Mouse (Mus musculus): ENCODE data around the gene E2f2. TPM values are rescaled to one million over a fixed set of nuclear protein-coding genes. Genes with fewer than 3 reads are reported as not detected.
A peak's percentile ranks its signal among the peaks of the same experiment; 100 is the strongest.

The E2f2 gene
- polyA plus RNA-seq (2014; fragmentation: Nextera tagmentation; extraction: Ambion mirVana) = 9.0 and 9.2 TPM in 2 replicates

DNA sequence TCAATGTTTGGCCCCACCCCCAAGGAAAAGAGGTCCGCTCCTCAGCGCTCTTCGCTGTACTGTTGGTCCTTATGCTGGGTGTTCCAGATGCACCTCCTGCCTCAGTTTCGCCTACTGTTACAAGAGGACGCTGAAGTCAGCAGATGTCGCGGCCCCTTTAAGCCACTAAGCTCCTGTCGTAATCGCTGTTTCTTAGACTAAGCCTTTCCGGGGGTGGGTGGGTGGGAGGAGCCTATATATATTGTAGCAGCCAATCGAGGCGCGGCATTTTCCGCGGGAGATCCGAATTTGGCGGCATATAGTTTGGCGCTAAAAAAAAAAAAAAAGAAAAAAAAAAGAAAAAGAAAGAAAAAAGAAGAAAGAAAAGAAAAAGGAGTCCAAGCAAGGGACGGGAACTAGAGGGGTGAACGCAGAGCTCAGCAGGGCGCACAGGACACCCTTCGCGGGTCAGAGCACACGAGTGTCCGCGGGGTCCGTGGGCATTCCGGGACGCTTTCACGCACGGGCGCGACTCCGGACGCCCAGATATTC is at the start of gene E2f2:
Gene E2f2 (plus strand): TSS at position 384 of the 531 bp plus-strand sequence.
- Histone ChIP-seq H3K4me3 (ENCODE audit: low read depth, low read length) (peak within 1 kb of the TSS; percentile 75), H3K27me3 (replicated peaks; ENCODE audit: control insufficient read depth, insufficient read depth, low read length) (no peaks in the 10 kb centered on the region), H3K4me1 (replicated peaks; ENCODE audit: control insufficient read depth, insufficient read depth, low read length) (peaks cover 40% of the 10 kb centered on the region), H3K9me3 (ENCODE audit: control insufficient read depth, low read length) (no peaks in the 10 kb centered on the region), H3K27ac (ENCODE audit: low read depth, low read length) (peak within 1 kb of the TSS; percentile 87), H3K4me2 (peak within 1 kb of the TSS; percentile 87), H3K9ac (ENCODE audit: low read depth, low read length) (peak within 1 kb of the TSS; percentile 93), H3K36me3 (ENCODE audit: control insufficient read depth, insufficient read depth, low read length) (no peaks in the 10 kb centered on the region; the same call in 1 of the 2 replicates)
- DNase-seq (ENCODE audit: low spot score) (peak; percentile 67), ATAC-seq (replicated peaks; ENCODE audit: low FRiP score) (peak; percentile 63)
- under 1% methylated on average over 35 of the region's 35 CpGs for WGBS

DNA sequence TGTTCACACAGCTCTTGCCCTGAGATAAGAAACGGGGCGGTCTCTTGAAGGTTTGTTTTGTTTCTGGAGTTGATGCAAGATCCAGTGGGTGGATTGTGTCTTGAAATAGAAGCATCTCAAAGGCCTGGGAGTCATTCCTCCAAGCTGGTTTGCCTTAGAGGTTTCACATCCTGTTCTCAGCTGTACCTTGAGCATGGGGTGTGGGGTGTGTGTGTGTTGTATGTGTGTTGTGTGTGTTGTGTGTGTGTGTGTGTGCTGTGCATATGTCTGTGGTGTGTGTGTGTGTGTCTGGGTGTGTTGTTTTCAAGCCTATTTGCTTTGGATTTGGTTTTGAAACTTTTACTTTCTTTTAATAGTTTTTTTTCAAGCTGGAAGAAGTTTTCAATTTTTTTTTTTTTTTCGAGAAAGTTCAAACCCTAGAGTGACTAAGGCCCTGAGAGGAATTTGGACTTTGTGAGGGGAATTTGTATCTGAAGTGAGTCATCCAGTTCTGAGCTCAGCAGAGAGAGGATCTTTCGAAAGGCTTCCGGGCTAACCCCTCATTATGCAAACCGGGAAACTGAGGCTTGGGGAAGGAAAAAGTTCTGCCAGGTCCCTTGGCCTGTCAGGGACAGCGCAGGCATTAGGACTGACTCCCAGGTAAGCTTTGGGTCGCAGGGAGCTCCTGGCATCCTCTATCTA is 48.9 kb upstream of the E2f2 start:
- Histone ChIP-seq H3K27ac (ENCODE audit: low read depth, low read length) (no peak overlapping the region), H3K9ac (ENCODE audit: low read depth, low read length) (no peak overlapping the region), H3K9me3 (ENCODE audit: control insufficient read depth, low read length) (no peaks in the 10 kb centered on the region), H3K4me1 (replicated peaks; ENCODE audit: control insufficient read depth, insufficient read depth, low read length) (peaks cover 11% of the 10 kb centered on the region), H3K4me2 (no peak overlapping the region), H3K36me3 (ENCODE audit: control insufficient read depth, insufficient read depth, low read length) (no peaks in the 10 kb centered on the region), H3K27me3 (replicated peaks; ENCODE audit: control insufficient read depth, insufficient read depth, low read length) (peaks cover 2% of the 10 kb centered on the region; the same call in 1 of the 2 replicates), H3K4me3 (ENCODE audit: low read depth, low read length) (no peak overlapping the region)
- DNase-seq (ENCODE audit: low spot score) (no peak), ATAC-seq (replicated peaks; ENCODE audit: low FRiP score) (no peak)
- 50% methylated on average over 8 of the region's 8 CpGs for WGBS

DNA sequence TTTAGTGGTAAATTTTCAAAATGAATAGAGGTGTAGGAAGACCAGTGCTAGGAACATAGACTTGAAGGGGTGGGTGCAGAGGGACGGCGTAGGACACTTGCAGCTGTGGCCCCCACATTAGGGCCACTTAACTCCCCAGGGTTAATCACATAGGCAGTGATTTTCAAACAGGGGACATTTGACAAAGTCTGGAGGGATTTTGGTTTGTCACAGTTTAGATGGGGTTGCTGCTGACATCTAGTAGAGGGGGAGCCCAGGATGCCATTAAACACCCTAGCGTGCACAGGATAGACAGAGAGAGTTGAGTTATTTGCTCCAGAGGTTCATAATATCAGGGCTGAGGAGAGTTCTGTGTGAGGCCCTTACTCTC is 48.4 kb upstream of the E2f2 start:
- DNase-seq (ENCODE audit: low spot score) (no peak), ATAC-seq (replicated peaks; ENCODE audit: low FRiP score) (no peak)
- Histone ChIP-seq H3K9me3 (ENCODE audit: control insufficient read depth, low read length) (no peaks in the 10 kb centered on the region), H3K27me3 (replicated peaks; ENCODE audit: control insufficient read depth, insufficient read depth, low read length) (peaks cover 2% of the 10 kb centered on the region; the same call in 1 of the 2 replicates), H3K4me1 (replicated peaks; ENCODE audit: control insufficient read depth, insufficient read depth, low read length) (peaks cover 11% of the 10 kb centered on the region), H3K27ac (ENCODE audit: low read depth, low read length) (no peak overlapping the region), H3K36me3 (ENCODE audit: control insufficient read depth, insufficient read depth, low read length) (no peaks in the 10 kb centered on the region), H3K9ac (ENCODE audit: low read depth, low read length) (no peak overlapping the region), H3K4me2 (no peak overlapping the region), H3K4me3 (ENCODE audit: low read depth, low read length) (no peak overlapping the region)
- WGBS = 93% methylated on average over 3 of the region's 3 CpGs

DNA sequence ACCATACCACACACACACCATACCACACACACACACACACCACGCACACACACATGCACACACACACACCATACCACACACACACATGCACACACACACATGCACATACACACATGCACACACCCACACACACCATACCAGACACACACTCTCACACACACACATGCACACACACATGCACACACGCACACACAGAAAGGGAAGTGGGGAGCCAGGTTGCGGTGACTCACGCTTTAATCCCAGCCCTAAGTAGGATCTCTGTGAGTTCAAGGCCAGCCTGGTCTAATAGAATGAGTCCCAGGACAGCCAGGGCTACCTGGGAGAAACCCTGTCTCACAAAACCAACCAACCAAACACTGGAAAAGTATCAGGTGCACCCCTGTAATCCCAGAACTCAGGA is 47.6 kb upstream of the E2f2 start:
- Histone ChIP-seq H3K4me1 (replicated peaks; ENCODE audit: control insufficient read depth, insufficient read depth, low read length) (peaks cover 11% of the 10 kb centered on the region), H3K9me3 (ENCODE audit: control insufficient read depth, low read length) (no peaks in the 10 kb centered on the region), H3K9ac (ENCODE audit: low read depth, low read length) (no peak overlapping the region), H3K4me3 (ENCODE audit: low read depth, low read length) (no peak overlapping the region), H3K27ac (ENCODE audit: low read depth, low read length) (no peak overlapping the region), H3K36me3 (ENCODE audit: control insufficient read depth, insufficient read depth, low read length) (no peaks in the 10 kb centered on the region), H3K4me2 (no peak overlapping the region), H3K27me3 (replicated peaks; ENCODE audit: control insufficient read depth, insufficient read depth, low read length) (peaks cover 2% of the 10 kb centered on the region; the same call in 1 of the 2 replicates)
- ATAC-seq (replicated peaks; ENCODE audit: low FRiP score) = no peak
- DNase-seq (ENCODE audit: low spot score) = no peak
- 85% methylated on average over 4 of the region's 4 CpGs for WGBS

DNA sequence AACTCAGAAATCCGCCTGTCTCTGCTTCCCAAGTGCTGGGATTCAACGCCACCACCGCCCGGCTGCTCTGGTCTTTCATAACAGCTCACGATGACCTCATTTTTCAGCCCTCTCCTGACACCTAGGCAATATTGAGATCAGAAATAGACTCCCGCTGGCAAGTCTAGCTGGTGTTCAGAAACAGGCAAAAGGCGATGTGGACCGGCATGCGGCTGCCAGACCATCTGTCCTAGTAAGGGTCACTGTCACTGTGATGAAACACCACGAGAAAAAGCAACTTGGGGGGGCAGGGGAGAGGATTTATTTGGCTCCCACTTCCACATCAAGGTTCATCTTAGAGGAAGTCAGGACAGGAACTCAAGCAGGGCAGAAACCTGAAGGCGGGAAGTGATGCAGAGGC is 46.7 kb upstream of the E2f2 start:
- Histone ChIP-seq H3K36me3 (ENCODE audit: control insufficient read depth, insufficient read depth, low read length) (no peaks in the 10 kb centered on the region), H3K4me1 (replicated peaks; ENCODE audit: control insufficient read depth, insufficient read depth, low read length) (peaks cover 11% of the 10 kb centered on the region), H3K27me3 (replicated peaks; ENCODE audit: control insufficient read depth, insufficient read depth, low read length) (peaks cover 3% of the 10 kb centered on the region), H3K27ac (ENCODE audit: low read depth, low read length) (no peak overlapping the region), H3K4me2 (no peak overlapping the region), H3K9ac (ENCODE audit: low read depth, low read length) (no peak overlapping the region), H3K4me3 (ENCODE audit: low read depth, low read length) (no peak overlapping the region), H3K9me3 (ENCODE audit: control insufficient read depth, low read length) (no peaks in the 10 kb centered on the region)
- DNase-seq (ENCODE audit: low spot score) (no peak), ATAC-seq (replicated peaks; ENCODE audit: low FRiP score) (no peak)
- 80% methylated on average over 11 of the region's 11 CpGs for WGBS

DNA sequence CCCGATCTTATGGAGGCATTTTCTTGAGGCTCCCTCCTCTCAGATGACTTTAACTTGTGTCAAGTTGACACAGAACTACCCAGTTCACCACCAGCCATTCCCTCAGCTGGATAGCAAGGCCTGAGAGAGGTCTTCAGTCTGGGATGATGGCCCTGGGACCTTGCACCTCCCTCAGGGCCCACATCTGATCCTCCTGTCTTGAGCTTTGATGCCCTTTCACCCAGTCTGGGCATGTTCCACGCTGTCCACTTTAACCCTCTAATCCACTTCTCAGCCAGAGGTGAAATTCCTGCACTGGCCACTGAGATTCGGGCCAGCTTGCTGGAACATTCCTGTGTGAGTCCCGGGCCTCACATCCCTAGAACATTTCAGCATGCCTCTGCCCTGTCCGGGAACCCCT is 46.2 kb upstream of the E2f2 start:
- Histone ChIP-seq H3K9me3 (ENCODE audit: control insufficient read depth, low read length) (no peaks in the 10 kb centered on the region), H3K36me3 (ENCODE audit: control insufficient read depth, insufficient read depth, low read length) (no peaks in the 10 kb centered on the region), H3K4me2 (no peak overlapping the region), H3K4me3 (ENCODE audit: low read depth, low read length) (no peak overlapping the region), H3K27ac (ENCODE audit: low read depth, low read length) (no peak overlapping the region), H3K4me1 (replicated peaks; ENCODE audit: control insufficient read depth, insufficient read depth, low read length) (peaks cover 11% of the 10 kb centered on the region), H3K9ac (ENCODE audit: low read depth, low read length) (no peak overlapping the region), H3K27me3 (replicated peaks; ENCODE audit: control insufficient read depth, insufficient read depth, low read length) (peaks cover 5% of the 10 kb centered on the region)
- DNase-seq (ENCODE audit: low spot score) (no peak), ATAC-seq (replicated peaks; ENCODE audit: low FRiP score) (no peak)
- 73% methylated on average over 5 of the region's 5 CpGs for WGBS

DNA sequence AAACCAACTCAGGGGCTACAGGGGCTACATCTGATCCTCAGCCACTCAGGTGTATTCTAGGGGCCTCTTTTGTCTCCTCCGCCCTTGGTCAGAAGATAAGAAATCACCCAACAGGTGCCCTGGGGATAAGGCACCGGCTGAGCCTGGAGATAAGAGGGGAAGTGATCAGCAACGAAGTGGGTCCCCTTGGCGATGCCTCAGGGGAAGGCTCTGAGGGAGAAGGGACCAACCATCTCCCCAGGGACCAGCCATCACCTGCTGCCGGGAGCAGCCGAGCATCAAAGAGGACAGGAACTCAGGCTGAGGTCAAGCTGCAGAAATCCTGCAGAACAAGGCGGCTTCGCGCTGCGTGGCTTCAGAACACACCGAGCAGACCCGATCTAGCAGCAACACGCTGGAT is 44.5 kb upstream of the E2f2 start:
- WGBS = 48% methylated on average over 13 of the region's 13 CpGs
- no peak overlapping the region for H3K27ac ChIP-seq (ENCODE audit: low read depth, low read length)
- H3K4me2 ChIP-seq = no peak overlapping the region
- no peak for ATAC-seq (replicated peaks; ENCODE audit: low FRiP score)
- H3K9me3 ChIP-seq (ENCODE audit: control insufficient read depth, low read length) = no peaks in the 10 kb centered on the region
- H3K4me1 ChIP-seq (replicated peaks; ENCODE audit: control insufficient read depth, insufficient read depth, low read length) = peaks cover 11% of the 10 kb centered on the region
- no peak for DNase-seq (ENCODE audit: low spot score)
- no peaks in the 10 kb centered on the region for H3K36me3 ChIP-seq (ENCODE audit: control insufficient read depth, insufficient read depth, low read length)
- H3K9ac ChIP-seq (ENCODE audit: low read depth, low read length) = no peak overlapping the region
- H3K4me3 ChIP-seq (ENCODE audit: low read depth, low read length) = no peak overlapping the region
- peaks cover 6% of the 10 kb centered on the region for H3K27me3 ChIP-seq (replicated peaks; ENCODE audit: control insufficient read depth, insufficient read depth, low read length)

DNA sequence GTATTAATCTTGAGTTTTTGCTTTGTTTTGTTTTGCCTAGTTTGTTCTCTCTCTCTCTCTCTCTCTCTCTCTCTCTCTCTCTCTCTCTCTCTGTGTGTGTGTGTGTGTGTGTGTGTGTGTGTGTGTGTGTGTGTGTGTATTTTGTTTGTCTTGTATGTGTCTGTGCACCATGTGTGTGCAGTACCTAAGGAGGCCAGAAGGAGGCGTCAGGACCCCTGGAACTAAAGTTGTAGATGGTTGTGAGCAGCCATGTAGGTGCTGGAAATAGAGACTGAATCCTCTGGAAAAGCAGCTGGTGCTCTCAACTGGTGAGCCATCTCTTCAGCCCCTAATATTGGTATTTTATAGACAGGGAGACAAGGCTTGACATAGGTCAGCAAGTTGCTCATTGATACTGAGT is 42.4 kb upstream of the E2f2 start:
- Histone ChIP-seq H3K4me1 (replicated peaks; ENCODE audit: control insufficient read depth, insufficient read depth, low read length) (peaks cover 6% of the 10 kb centered on the region), H3K4me3 (ENCODE audit: low read depth, low read length) (no peak overlapping the region), H3K9ac (ENCODE audit: low read depth, low read length) (no peak overlapping the region), H3K27ac (ENCODE audit: low read depth, low read length) (no peak overlapping the region), H3K9me3 (ENCODE audit: control insufficient read depth, low read length) (no peaks in the 10 kb centered on the region), H3K27me3 (replicated peaks; ENCODE audit: control insufficient read depth, insufficient read depth, low read length) (peaks cover 22% of the 10 kb centered on the region), H3K4me2 (no peak overlapping the region), H3K36me3 (ENCODE audit: control insufficient read depth, insufficient read depth, low read length) (no peaks in the 10 kb centered on the region)
- no peak for ATAC-seq (replicated peaks; ENCODE audit: low FRiP score)
- WGBS = 78% methylated on average over 1 of the region's 1 CpGs
- no peak for DNase-seq (ENCODE audit: low spot score)

DNA sequence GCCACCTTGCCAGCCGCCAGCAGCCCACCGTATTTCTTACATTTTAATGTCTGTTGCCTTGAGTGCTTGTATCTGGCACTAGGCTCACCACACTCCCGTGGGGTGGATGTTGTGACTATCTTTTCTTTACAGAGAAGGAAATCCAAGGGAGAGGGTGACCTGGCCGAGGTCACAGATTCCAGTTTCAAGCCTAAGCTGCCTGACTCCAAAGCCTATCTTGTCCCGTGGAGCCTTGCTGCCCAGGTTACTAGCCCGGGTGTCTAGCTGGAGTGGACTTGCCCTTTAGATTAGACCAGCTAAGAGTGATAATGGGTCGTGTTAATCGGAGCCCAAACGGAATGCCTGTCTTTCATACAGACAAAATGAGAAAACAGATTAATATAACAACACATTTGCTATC is 38.4 kb upstream of the E2f2 start:
- WGBS = 19% methylated on average over 9 of the region's 9 CpGs
- H3K36me3 ChIP-seq (ENCODE audit: control insufficient read depth, insufficient read depth, low read length) = no peaks in the 10 kb centered on the region
- H3K4me1 ChIP-seq (replicated peaks; ENCODE audit: control insufficient read depth, insufficient read depth, low read length) = peaks cover 8% of the 10 kb centered on the region
- H3K27ac ChIP-seq (ENCODE audit: low read depth, low read length) = peak overlapping the region; percentile 90; the same call in 1 of the 2 replicates
- peak overlapping the region; percentile 68; the same call in 1 of the 2 replicates for H3K4me2 ChIP-seq
- peaks cover 43% of the 10 kb centered on the region for H3K27me3 ChIP-seq (replicated peaks; ENCODE audit: control insufficient read depth, insufficient read depth, low read length)
- no peaks in the 10 kb centered on the region for H3K9me3 ChIP-seq (ENCODE audit: control insufficient read depth, low read length)
- H3K9ac ChIP-seq (ENCODE audit: low read depth, low read length) = no peak overlapping the region
- H3K4me3 ChIP-seq (ENCODE audit: low read depth, low read length) = no peak overlapping the region
- ATAC-seq (replicated peaks; ENCODE audit: low FRiP score) (no peak), DNase-seq (ENCODE audit: low spot score) (no peak)

Data from liver, embryonic 11.5 days (tissue).